ENCODE assay signal across 11 mouse cellular contexts in the genomic region with DNA sequence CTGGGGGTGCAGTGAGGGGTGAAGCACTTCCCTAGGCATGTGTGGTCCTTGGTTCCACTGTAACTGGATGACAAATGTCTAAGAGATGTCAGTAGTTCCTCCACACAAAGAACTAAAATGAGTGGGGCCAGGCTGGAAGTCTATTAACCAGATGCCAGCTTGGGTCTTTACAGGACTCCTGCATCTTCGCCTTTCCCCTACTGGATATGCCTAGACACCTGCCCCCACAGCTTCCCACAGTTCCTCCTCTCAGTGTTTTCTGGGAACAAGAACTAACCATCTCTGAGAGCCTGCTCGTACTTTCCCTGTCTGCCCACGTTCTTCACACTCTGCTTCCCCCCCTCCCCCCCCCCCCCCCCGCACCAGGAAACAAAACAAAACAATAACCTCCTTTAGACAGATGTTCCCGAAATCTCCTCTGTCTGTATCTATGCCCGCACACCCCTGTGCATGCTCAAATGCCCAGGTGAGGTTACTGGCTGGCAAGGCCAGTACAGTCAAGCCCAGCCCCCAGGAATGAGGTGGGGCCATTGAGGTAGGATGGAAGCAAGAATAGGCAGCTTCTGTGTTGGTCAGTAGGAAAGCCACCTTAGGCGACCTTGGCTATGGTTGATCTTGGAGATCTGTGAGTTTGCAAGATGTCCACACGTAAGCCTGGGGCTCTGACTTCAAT.
DNase-seq lines count a peak whose midpoint lies in the region; ATAC-seq and TF ChIP-seq lines count a peak whose summit lies in the region.
"Had no signal": no experiment of that assay in that cellular context is flagged by ENCODE, and none has a peak within 500 bp of the region (broad histone marks: within the 10 kb centered on the region; RNA-seq: fewer than 3 reads in every experiment).

No protein-coding gene starts in this region.

- no peak for DNase-seq in forebrain, postnatal 0 days
- DNase-seq in forebrain, embryonic 14.5 days (ENCODE audit: low spot score) = no peak
- DNase-seq in hindbrain, postnatal 0 days (ENCODE audit: low spot score) = no peak
- peak; percentile 41 to 51 for DNase-seq in right cerebral cortex, postnatal 36 days (ENCODE audit: low spot score in 2 of 2)
- DNase-seq: B cell, adult 2 months; midbrain, embryonic 14.5 days; thymus, adult 2 months had no signal

- no peak overlapping the region for H3K9ac ChIP-seq in forebrain, postnatal 0 days
- no peak overlapping the region for H3K9ac ChIP-seq in forebrain, embryonic 14.5 days (ENCODE audit: low read length)
- no peak overlapping the region for H3K9ac ChIP-seq in hindbrain, embryonic 13.5 days
- no peak overlapping the region for H3K9ac ChIP-seq in hindbrain, postnatal 0 days (replicated peaks; ENCODE audit: low read length)
- H3K9ac ChIP-seq in midbrain, embryonic 16.5 days (ENCODE audit: low read depth, low read length) = no peak overlapping the region
- no peak overlapping the region for H3K9ac ChIP-seq in midbrain, embryonic 13.5 days (replicated peaks)

- 68% methylated on average over 7 of the region's 8 CpGs for WGBS in forebrain, postnatal 0 days
- WGBS in forebrain, embryonic 14.5 days = 74% methylated on average over 7 of the region's 8 CpGs
- 73% methylated on average over 7 of the region's 8 CpGs for WGBS in hindbrain, embryonic 13.5 days
- WGBS in hindbrain, postnatal 0 days = 55% methylated on average over 7 of the region's 8 CpGs
- 77% methylated on average over 7 of the region's 8 CpGs for WGBS in midbrain, embryonic 16.5 days
- WGBS in midbrain, embryonic 13.5 days = 80% methylated on average over 8 of the region's 8 CpGs

- no peak overlapping the region for H3K4me3 ChIP-seq in forebrain, postnatal 0 days (ENCODE audit: low read depth, low read length)
- no peak overlapping the region for H3K4me3 ChIP-seq in forebrain, embryonic 14.5 days (ENCODE audit: low read depth, low read length)
- H3K4me3 ChIP-seq in hindbrain, embryonic 13.5 days = no peak overlapping the region
- no peak overlapping the region for H3K4me3 ChIP-seq in hindbrain, postnatal 0 days (ENCODE audit: low read length)
- no peak overlapping the region for H3K4me3 ChIP-seq in midbrain, embryonic 16.5 days (ENCODE audit: low read depth, low read length)
- H3K4me3 ChIP-seq in midbrain, embryonic 13.5 days (replicated peaks) = no peak overlapping the region

- H3K4me1 ChIP-seq in forebrain, postnatal 0 days (ENCODE audit: insufficient read depth) = peaks cover 6% of the 10 kb centered on the region; the same call in 1 of the 2 replicates
- no peaks in the 10 kb centered on the region for H3K4me1 ChIP-seq in forebrain, embryonic 14.5 days (ENCODE audit: control insufficient read depth, insufficient read depth, low read length)
- H3K4me1 ChIP-seq in hindbrain, embryonic 13.5 days (replicated peaks) = peaks cover 20% of the 10 kb centered on the region
- H3K4me1 ChIP-seq in hindbrain, postnatal 0 days (ENCODE audit: insufficient read depth, low read length) = peaks cover 11% of the 10 kb centered on the region; the same call in 1 of the 2 replicates
- H3K4me1 ChIP-seq in midbrain, embryonic 16.5 days (ENCODE audit: control insufficient read depth, insufficient read depth, low read length) = peaks cover 3% of the 10 kb centered on the region; the same call in 1 of the 2 replicates
- peaks cover 14% of the 10 kb centered on the region for H3K4me1 ChIP-seq in midbrain, embryonic 13.5 days (replicated peaks)

- H3K36me3 ChIP-seq in forebrain, postnatal 0 days (ENCODE audit: insufficient read depth) = peaks cover 16% of the 10 kb centered on the region
- H3K36me3 ChIP-seq in forebrain, embryonic 14.5 days (ENCODE audit: control insufficient read depth, insufficient read depth, low read length) = peaks cover 9% of the 10 kb centered on the region
- H3K36me3 ChIP-seq in hindbrain, embryonic 13.5 days = peaks cover 24% of the 10 kb centered on the region
- H3K36me3 ChIP-seq in hindbrain, postnatal 0 days (ENCODE audit: insufficient read depth, low read length) = peaks cover 4% of the 10 kb centered on the region; the same call in 1 of the 2 replicates
- H3K36me3 ChIP-seq in midbrain, embryonic 16.5 days (ENCODE audit: control insufficient read depth, insufficient read depth, low read length) = no peaks in the 10 kb centered on the region; the same call in 1 of the 2 replicates
- peaks cover 38% of the 10 kb centered on the region for H3K36me3 ChIP-seq in midbrain, embryonic 13.5 days

- ATAC-seq in forebrain, postnatal 0 days = no peak
- no peak for ATAC-seq in forebrain, embryonic 14.5 days
- no peak for ATAC-seq in hindbrain, embryonic 13.5 days (ENCODE audit: low FRiP score)
- no peak for ATAC-seq in hindbrain, postnatal 0 days
- ATAC-seq in midbrain, embryonic 16.5 days = no peak
- no peak for ATAC-seq in midbrain, embryonic 13.5 days
- ATAC-seq in erythroid progenitor cell, adult 5-6 weeks (replicated peaks; ENCODE audit: low FRiP score, poor library complexity, severe bottlenecking) = no peak

- H3K27ac ChIP-seq in forebrain, postnatal 0 days (ENCODE audit: low read depth, low read length) = peak overlapping the region; percentile 35; the same call in 1 of the 2 replicates
- no peak overlapping the region for H3K27ac ChIP-seq in forebrain, embryonic 14.5 days (ENCODE audit: low read depth, low read length)
- peak overlapping the region; percentile 25; the same call in 1 of the 2 replicates for H3K27ac ChIP-seq in hindbrain, embryonic 13.5 days
- no peak overlapping the region for H3K27ac ChIP-seq in hindbrain, postnatal 0 days
- peak overlapping the region; percentile 33; the same call in 1 of the 2 replicates for H3K27ac ChIP-seq in midbrain, embryonic 16.5 days (ENCODE audit: low read length)
- H3K27ac ChIP-seq in midbrain, embryonic 13.5 days = no peak overlapping the region

- H3K27me3 ChIP-seq in forebrain, postnatal 0 days (ENCODE audit: insufficient read depth, low read length) = no peaks in the 10 kb centered on the region
- H3K27me3 ChIP-seq in forebrain, embryonic 14.5 days (replicated peaks; ENCODE audit: control insufficient read depth, insufficient read depth, low read length) = no peaks in the 10 kb centered on the region
- H3K27me3 ChIP-seq in hindbrain, embryonic 13.5 days = no peaks in the 10 kb centered on the region
- H3K27me3 ChIP-seq in hindbrain, postnatal 0 days (ENCODE audit: insufficient read depth, low read length) = no peaks in the 10 kb centered on the region
- H3K27me3 ChIP-seq in midbrain, embryonic 16.5 days (ENCODE audit: control insufficient read depth, insufficient read depth, low read depth, low read length) = no peaks in the 10 kb centered on the region
- H3K27me3 ChIP-seq in midbrain, embryonic 13.5 days = no peaks in the 10 kb centered on the region

- H3K4me2 ChIP-seq in forebrain, postnatal 0 days (ENCODE audit: low read depth) = no peak overlapping the region
- H3K4me2 ChIP-seq in forebrain, embryonic 14.5 days (ENCODE audit: low read length) = no peak overlapping the region
- H3K4me2 ChIP-seq in hindbrain, embryonic 13.5 days = no peak overlapping the region
- no peak overlapping the region for H3K4me2 ChIP-seq in hindbrain, postnatal 0 days (ENCODE audit: low read depth, low read length)
- H3K4me2 ChIP-seq in midbrain, embryonic 16.5 days (ENCODE audit: low read length) = no peak overlapping the region
- no peak overlapping the region for H3K4me2 ChIP-seq in midbrain, embryonic 13.5 days (replicated peaks)

- no peaks in the 10 kb centered on the region for H3K9me3 ChIP-seq in forebrain, postnatal 0 days (ENCODE audit: low read length)
- H3K9me3 ChIP-seq in forebrain, embryonic 14.5 days (replicated peaks; ENCODE audit: control insufficient read depth, low read length) = no peaks in the 10 kb centered on the region
- no peaks in the 10 kb centered on the region for H3K9me3 ChIP-seq in hindbrain, embryonic 13.5 days
- H3K9me3 ChIP-seq in hindbrain, postnatal 0 days (ENCODE audit: low read length) = no peaks in the 10 kb centered on the region
- no peaks in the 10 kb centered on the region for H3K9me3 ChIP-seq in midbrain, embryonic 16.5 days (replicated peaks; ENCODE audit: control insufficient read depth, low read length, poor library complexity, severe bottlenecking)
- 0 out of 2 replicates have a peak, but pooled peaks cover 2% of the 10 kb centered on the region for H3K9me3 ChIP-seq in midbrain, embryonic 13.5 days

- TF ChIP-seq CTCF in forebrain, postnatal 0 days (IDR thresholded peaks at IDR 0.05; ENCODE audit: low read depth) = no peak
- TF ChIP-seq CTCF in hindbrain, postnatal 0 days (IDR thresholded peaks at IDR 0.05; ENCODE audit: low read depth) = no peak

Comparison
In these comparisons a context has a peak if more than half of its experiments do, and no peak if none do; other contexts are left out.
1. H3K27ac ChIP-seq: peak in forebrain, postnatal 0 days (single experiment), hindbrain, embryonic 13.5 days (single experiment) and midbrain, embryonic 16.5 days (single experiment); none in forebrain, embryonic 14.5 days (single experiment), hindbrain, postnatal 0 days (single experiment) and midbrain, embryonic 13.5 days (single experiment).
2. DNase-seq: peak in right cerebral cortex, postnatal 36 days (2 of 2); none in forebrain, postnatal 0 days (single experiment), forebrain, embryonic 14.5 days (single experiment) and hindbrain, postnatal 0 days (single experiment).